Mouse (Mus musculus): Measurements from ENCODE around the gene Zfp354b.

The Zfp354b gene

GRCm38 (mm10) chr11:50931451-50931866, at the start of gene Zfp354b:
Gene Zfp354b (minus strand): TSS chr11:50931633.
- DNase-seq (ENCODE audit: extremely low spot score, low spot score), result peak; percentile 89

GRCm38 (mm10) chr11:50977216-50977615, 45.8 kb upstream of the Zfp354b start:
- no peak for DNase-seq (ENCODE audit: extremely low spot score, low spot score)

- DNase-seq (ENCODE audit: extremely low spot score, low spot score), result no peak
Measured at GRCm38 (mm10) chr11:50966230-50966629, 34.8 kb upstream of the Zfp354b start, which contains the start of gene Olfr1378. Gene Olfr1378 (plus strand): TSS chr11:50966530.

GRCm38 (mm10) chr11:50964886-50965285, 33.5 kb upstream of the Zfp354b start:
- DNase-seq (ENCODE audit: extremely low spot score, low spot score), result no peak

- DNase-seq (ENCODE audit: extremely low spot score, low spot score), result no peak
Measured at GRCm38 (mm10) chr11:50953665-50954064, 22.2 kb upstream of the Zfp354b start, which contains the start of gene Prop1. Gene Prop1 (minus strand): TSS chr11:50953765.

GRCm38 (mm10) chr11:50952290-50952689, 20.9 kb upstream of the Zfp354b start:
- DNase-seq (ENCODE audit: extremely low spot score, low spot score), result no peak

GRCm38 (mm10) chr11:50943506-50943905, 12.1 kb upstream of the Zfp354b start, which contains the start of gene 4933414I15Rik:
Gene 4933414I15Rik (minus strand): TSS chr11:50943765.
- no peak for DNase-seq (ENCODE audit: extremely low spot score, low spot score)

- DNase-seq (ENCODE audit: extremely low spot score, low spot score), result no peak
Measured at GRCm38 (mm10) chr11:50942386-50942785, 11.0 kb upstream of the Zfp354b start.

GRCm38 (mm10) chr11:50939621-50940366, 8.4 kb upstream of the Zfp354b start:
- peak; percentile 51 for DNase-seq (ENCODE audit: extremely low spot score, low spot score)

GRCm38 (mm10) chr11:50938435-50938834, 7.0 kb upstream of the Zfp354b start:
- no peak for DNase-seq (ENCODE audit: extremely low spot score, low spot score)

GRCm38 (mm10) chr11:50932040-50932439, 607 bp upstream of the Zfp354b start:
- no peak for DNase-seq (ENCODE audit: extremely low spot score, low spot score)

GRCm38 (mm10) chr11:50931021-50931420, 412 bp downstream of the Zfp354b start:
- DNase-seq (ENCODE audit: extremely low spot score, low spot score), result no peak

- peak; percentile 22 for DNase-seq (ENCODE audit: extremely low spot score, low spot score)
Measured at GRCm38 (mm10) chr11:50930469-50931014, 891 bp downstream of the Zfp354b start.

- DNase-seq (ENCODE audit: extremely low spot score, low spot score), result peak; percentile 87
Measured at GRCm38 (mm10) chr11:50915671-50916320, 15.6 kb downstream of the Zfp354b start, which contains the start of gene Zfp2. Gene Zfp2 (minus strand): TSS chr11:50916165.

- no peak for DNase-seq (ENCODE audit: extremely low spot score, low spot score)
Measured at GRCm38 (mm10) chr11:50914461-50914860, 17.0 kb downstream of the Zfp354b start.

- DNase-seq (ENCODE audit: extremely low spot score, low spot score), result no peak
Measured at GRCm38 (mm10) chr11:50913301-50913700, 18.1 kb downstream of the Zfp354b start.

GRCm38 (mm10) chr11:50908136-50908535, 23.3 kb downstream of the Zfp354b start:
- no peak for DNase-seq (ENCODE audit: extremely low spot score, low spot score)

GRCm38 (mm10) chr11:50897359-50897758, 34.1 kb downstream of the Zfp354b start:
- DNase-seq (ENCODE audit: extremely low spot score, low spot score), result no peak

- DNase-seq (ENCODE audit: extremely low spot score, low spot score), result no peak
Measured at GRCm38 (mm10) chr11:50892441-50892840, 39.0 kb downstream of the Zfp354b start.

GRCm38 (mm10) chr11:50887390-50888128, 43.9 kb downstream of the Zfp354b start, which contains the start of gene Zfp454:
Gene Zfp454 (minus strand): TSS chr11:50887651.
- peak; percentile 84 for DNase-seq (ENCODE audit: extremely low spot score, low spot score)

GRCm38 (mm10) chr11:50886933-50887293, 44.5 kb downstream of the Zfp354b start:
- DNase-seq (ENCODE audit: extremely low spot score, low spot score), result no peak

All from neural tube, embryonic 10.5 days (tissue).